Mouse (Mus musculus) E14TG2a.4 (cell line): ENCODE data around the gene Nepn.
A peak's percentile ranks its signal among the peaks of the same experiment; 100 is the strongest.

Source experiments
- H3K27me3 ChIP-seq: 2 replicates; pipeline ENCODE4 v1.6.1; 2014; ENCODE audit warnings: low read length, control low read depth; ENCODE audit not compliant: insufficient read depth
- H3K36me3 ChIP-seq: 2 replicates; pipeline ENCODE4 v1.6.1; 2014; ENCODE audit warnings: low read length, control low read depth; ENCODE audit not compliant: insufficient read depth
- H3K4me1 ChIP-seq: replicated peaks from 2 replicates; pipeline ENCODE4 v1.6.1; 2014; ENCODE audit warnings: low read depth, low read length, control low read depth
- H3K4me3 ChIP-seq: replicated peaks from 2 replicates; pipeline ENCODE4 v1.5.1; 2014; ENCODE audit warnings: mild to moderate bottlenecking, low read length
- H3K9me3 ChIP-seq: 2 replicates; pipeline ENCODE4 v1.6.1; 2014; ENCODE audit warnings: low read length, control low read depth
- CTCF ChIP-seq: conservative IDR thresholded peaks from 2 replicates; pipeline ENCODE4 v1.5.1; 2014; ENCODE audit warnings: low read length
- NANOG ChIP-seq: IDR thresholded peaks from 2 replicates; pipeline ENCODE4 v1.6.1; 2014; ENCODE audit warnings: borderline replicate concordance, low read length, mixed read lengths
- POU5F1 ChIP-seq: IDR thresholded peaks from 2 replicates; pipeline ENCODE4 v1.6.1; 2014; ENCODE audit warnings: low read length, borderline replicate concordance

The Nepn gene

DNA sequence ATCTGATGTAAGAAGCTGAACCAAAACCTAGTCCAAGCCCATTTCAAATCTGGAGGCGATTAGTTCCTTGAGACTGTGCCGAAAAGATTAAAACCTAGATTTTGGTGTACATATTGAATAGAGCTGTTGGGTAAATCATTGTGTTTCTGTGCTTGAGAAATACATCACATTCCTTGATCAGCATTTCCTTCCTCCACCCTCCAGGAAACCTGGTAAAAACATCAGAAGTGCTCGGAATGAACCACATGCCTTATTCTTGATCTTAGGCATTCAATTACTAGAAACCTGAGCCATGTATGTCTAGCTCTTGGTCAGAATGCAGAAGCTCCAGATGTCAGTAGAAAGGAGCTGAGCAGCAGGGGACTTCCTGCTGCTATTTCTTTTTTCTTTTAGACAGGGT is 666 bp downstream of the Nepn start:
- peaks cover 3% of the 10 kb centered on the region; the same call in 1 of the 2 replicates for H3K27me3 ChIP-seq
- no peaks in the 10 kb centered on the region for H3K36me3 ChIP-seq
- H3K4me3 ChIP-seq = no peak overlapping the region
- TF ChIP-seq POU5F1 = no peak
- TF ChIP-seq CTCF = no peak
- TF ChIP-seq NANOG = no peak
- no peaks in the 10 kb centered on the region for H3K9me3 ChIP-seq
- peaks cover 8% of the 10 kb centered on the region; the same call in 1 of the 2 replicates for H3K4me1 ChIP-seq

DNA sequence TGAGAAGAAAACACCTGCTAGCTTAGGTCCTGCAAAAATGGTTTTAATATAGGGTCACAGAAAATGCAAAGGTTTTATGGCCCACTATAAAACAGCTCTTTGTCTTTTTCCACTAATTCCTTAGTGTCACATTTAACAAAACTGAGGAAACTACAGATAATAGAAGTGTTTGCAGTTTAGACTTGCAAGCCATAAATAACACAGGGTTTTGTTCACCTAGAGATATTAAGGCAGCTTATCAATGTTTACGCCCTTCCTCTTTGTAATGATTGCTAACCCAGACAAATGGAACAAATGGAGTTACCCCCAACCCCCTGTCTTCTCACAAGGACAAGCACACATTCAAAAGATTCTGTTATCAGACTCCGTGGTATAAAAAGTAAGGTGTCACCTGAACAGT is 2.4 kb downstream of the Nepn start:
- no peak for TF ChIP-seq CTCF
- TF ChIP-seq POU5F1 = no peak
- no peak for TF ChIP-seq NANOG
- Histone ChIP-seq H3K4me1 (no peaks in the 10 kb centered on the region), H3K36me3 (no peaks in the 10 kb centered on the region), H3K9me3 (no peaks in the 10 kb centered on the region), H3K4me3 (no peak overlapping the region), H3K27me3 (peaks cover 3% of the 10 kb centered on the region; the same call in 1 of the 2 replicates)

DNA sequence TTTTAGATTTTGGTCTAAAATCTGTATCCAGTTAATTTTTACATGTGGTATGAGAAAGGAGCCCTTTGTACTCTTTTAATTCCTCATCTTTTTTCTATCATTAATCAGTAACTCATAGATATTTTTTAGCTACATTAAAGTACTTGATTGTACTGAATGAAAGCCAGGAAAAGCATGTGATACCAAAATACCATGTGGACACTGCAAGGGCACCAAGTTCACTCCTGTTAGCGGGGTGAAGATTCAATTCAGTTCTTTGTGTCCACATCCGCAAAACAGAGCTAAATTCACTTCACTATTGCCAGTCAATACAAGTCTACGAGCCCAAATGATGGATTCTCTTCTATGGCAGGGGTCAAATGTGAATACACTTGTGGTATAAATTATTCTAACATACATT is 7.9 kb downstream of the Nepn start:
- no peaks in the 10 kb centered on the region for H3K27me3 ChIP-seq
- no peaks in the 10 kb centered on the region for H3K4me1 ChIP-seq
- no peaks in the 10 kb centered on the region for H3K36me3 ChIP-seq
- H3K9me3 ChIP-seq = no peaks in the 10 kb centered on the region
- no peak for TF ChIP-seq POU5F1
- no peak for TF ChIP-seq CTCF
- no peak for TF ChIP-seq NANOG
- H3K4me3 ChIP-seq = no peak overlapping the region

DNA sequence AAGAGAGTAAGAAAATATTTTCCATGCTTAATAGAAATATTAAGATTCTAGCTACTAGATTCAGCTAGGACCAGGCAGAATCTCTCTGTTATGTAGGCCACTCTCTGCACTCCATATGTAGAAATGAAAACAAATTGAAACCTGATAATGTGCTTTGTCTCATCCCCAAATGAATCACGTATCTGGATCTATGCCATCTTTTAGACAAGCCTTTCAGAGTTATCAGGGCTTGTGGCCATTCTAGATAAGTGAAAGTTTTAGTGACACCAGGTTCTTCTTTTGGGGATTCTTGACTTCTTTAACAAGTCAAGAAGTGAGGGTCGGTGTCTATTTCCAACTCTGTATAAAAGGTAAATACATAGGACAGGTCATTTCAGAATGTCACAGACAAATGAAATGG is 9.9 kb downstream of the Nepn start:
- no peaks in the 10 kb centered on the region for H3K36me3 ChIP-seq
- H3K27me3 ChIP-seq = no peaks in the 10 kb centered on the region
- no peak overlapping the region for H3K4me3 ChIP-seq
- TF ChIP-seq CTCF = no peak
- no peak for TF ChIP-seq POU5F1
- TF ChIP-seq NANOG = no peak
- no peaks in the 10 kb centered on the region for H3K9me3 ChIP-seq
- H3K4me1 ChIP-seq = no peaks in the 10 kb centered on the region

DNA sequence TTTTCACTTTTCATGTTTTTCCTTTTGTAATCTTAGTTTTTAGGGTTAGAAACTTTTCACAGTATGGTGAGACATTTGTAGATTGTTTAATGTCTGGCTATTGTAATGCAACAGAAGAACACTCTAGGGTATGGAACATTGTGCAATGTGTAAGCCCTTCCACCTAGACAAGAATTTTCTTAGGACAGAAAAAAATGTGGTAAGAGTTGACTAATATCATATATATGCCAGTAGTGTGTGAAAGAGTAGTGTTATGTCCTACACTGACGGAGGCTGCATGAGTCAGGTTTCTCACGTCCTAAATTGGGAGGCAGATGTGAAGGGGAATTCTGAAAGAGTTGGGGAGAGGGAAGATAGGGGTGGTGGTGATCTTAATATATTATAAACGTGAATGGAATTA is 10.9 kb downstream of the Nepn start:
- no peaks in the 10 kb centered on the region for H3K27me3 ChIP-seq
- no peaks in the 10 kb centered on the region for H3K36me3 ChIP-seq
- no peaks in the 10 kb centered on the region for H3K9me3 ChIP-seq
- TF ChIP-seq NANOG (no peak), POU5F1 (no peak), CTCF (no peak)
- no peaks in the 10 kb centered on the region for H3K4me1 ChIP-seq
- no peak overlapping the region for H3K4me3 ChIP-seq

DNA sequence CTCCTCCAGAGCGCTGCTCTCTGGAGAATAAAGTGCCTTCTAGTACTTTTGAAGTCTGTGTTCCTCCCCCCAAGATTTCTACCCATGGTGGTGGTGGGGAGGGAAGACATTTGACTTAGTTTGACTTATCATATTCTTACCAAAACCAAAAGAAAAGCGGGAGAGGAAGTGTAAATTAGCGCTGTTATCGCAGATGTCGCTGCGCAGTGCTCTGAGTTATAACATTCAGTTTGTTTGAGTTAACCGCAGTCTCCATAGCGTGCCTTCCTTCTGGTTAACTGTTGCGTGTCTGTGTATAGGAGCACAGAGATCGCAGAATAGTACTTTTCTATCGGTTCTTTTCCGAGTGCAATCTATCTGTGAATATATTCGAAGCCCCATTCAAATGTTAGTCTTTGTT is 16.4 kb downstream of the Nepn start:
- no peaks in the 10 kb centered on the region for H3K27me3 ChIP-seq
- TF ChIP-seq CTCF (no peak), NANOG (no peak), POU5F1 (no peak)
- H3K36me3 ChIP-seq = no peaks in the 10 kb centered on the region
- no peaks in the 10 kb centered on the region for H3K9me3 ChIP-seq
- no peak overlapping the region for H3K4me3 ChIP-seq
- H3K4me1 ChIP-seq = no peaks in the 10 kb centered on the region

DNA sequence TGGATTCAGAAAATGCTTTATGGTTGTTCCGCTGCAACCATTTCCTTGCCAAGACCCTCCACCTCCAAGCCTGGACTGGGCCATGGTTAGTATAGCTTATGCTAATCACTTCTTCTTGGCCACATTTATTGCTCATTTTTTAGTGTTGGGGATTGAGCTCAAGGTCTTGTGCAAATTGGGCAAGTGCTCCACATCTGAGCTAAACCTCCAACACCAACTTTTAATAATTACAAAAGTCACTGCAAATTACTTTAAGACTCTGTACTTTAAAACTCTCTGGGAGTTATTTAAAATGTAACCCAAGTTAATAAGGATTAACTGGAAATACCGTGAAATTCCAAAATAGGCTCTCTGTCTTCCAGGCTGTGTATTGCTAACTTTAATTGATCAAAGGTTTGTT is 18.8 kb downstream of the Nepn start:
- Histone ChIP-seq H3K4me3 (no peak overlapping the region), H3K27me3 (no peaks in the 10 kb centered on the region), H3K4me1 (no peaks in the 10 kb centered on the region), H3K9me3 (no peaks in the 10 kb centered on the region), H3K36me3 (no peaks in the 10 kb centered on the region)
- TF ChIP-seq CTCF (no peak), POU5F1 (no peak), NANOG (no peak)

DNA sequence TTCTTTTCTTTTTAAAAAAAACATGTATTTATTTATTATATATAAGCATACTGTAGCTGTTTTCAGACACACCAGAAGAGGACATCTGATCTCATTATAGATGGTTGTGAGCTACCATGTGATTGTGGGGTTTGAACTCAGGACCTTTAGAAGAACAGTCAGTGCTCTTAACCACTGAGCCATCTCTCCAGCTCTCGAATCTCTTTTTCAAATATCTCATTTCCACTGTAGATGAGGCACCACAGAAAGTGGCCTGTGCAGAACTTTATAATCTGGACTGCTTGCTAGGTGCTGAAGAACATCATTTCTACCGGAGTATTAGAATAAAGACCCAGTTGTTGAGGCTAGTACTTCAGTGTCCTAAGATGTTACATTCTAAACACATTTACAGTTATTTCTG is 26.2 kb downstream of the Nepn start:
- peaks cover 25% of the 10 kb centered on the region for H3K4me1 ChIP-seq
- H3K4me3 ChIP-seq = no peak overlapping the region
- no peaks in the 10 kb centered on the region for H3K9me3 ChIP-seq
- peaks cover 10% of the 10 kb centered on the region for H3K36me3 ChIP-seq
- H3K27me3 ChIP-seq = peaks cover 7% of the 10 kb centered on the region; the same call in 1 of the 2 replicates
- TF ChIP-seq NANOG (no peak), POU5F1 (no peak), CTCF (no peak)

DNA sequence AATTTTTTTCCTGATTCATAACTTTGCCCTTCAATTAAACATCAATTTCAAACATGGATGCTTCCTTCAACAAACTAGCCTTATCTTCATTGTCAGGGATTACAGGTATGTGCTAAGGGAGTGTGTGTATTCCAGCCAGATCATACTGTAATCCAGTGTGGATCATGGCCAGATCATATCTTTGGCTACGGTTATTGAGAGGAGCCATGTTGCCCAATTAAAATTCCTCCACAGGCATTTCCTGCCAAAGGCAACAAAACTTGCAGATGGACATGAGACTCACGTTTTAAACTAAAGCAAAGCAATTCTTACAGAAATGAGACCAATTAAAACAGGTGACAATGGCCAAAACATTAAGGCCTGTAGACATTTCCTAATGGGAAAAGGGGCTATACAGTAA is 27.7 kb downstream of the Nepn start:
- Histone ChIP-seq H3K4me3 (0 out of 2 replicates have a peak overlapping the region, but pooled peaks have one; percentile 57), H3K9me3 (no peaks in the 10 kb centered on the region), H3K36me3 (peaks cover 22% of the 10 kb centered on the region), H3K4me1 (peaks cover 33% of the 10 kb centered on the region), H3K27me3 (peaks cover 7% of the 10 kb centered on the region; the same call in 1 of the 2 replicates)
- TF ChIP-seq CTCF (no peak), NANOG (no peak), POU5F1 (no peak)
